Mouse (Mus musculus) megakaryocyte, adult 5-6 weeks (primary cell): ENCODE measurements around the gene Dock1. TPM values are rescaled to one million over a fixed set of nuclear protein-coding genes. Genes with fewer than 3 reads are reported as not detected.
A peak's percentile ranks its signal among the peaks of the same experiment; 100 is the strongest.

Experiments
- ATAC-seq: 2 replicates; pipeline ENCODE4 v1.8.0; 2016; ENCODE audit warnings: mild to moderate bottlenecking, inconsistent platforms; ENCODE audit not compliant: poor library complexity, severe bottlenecking
- total RNA-seq, 2 experiments: library from RNA; stranded (forward) in 1 of 2; stranded (reverse) in 1 of 2; fragments of 153-499, 151-499 nt in 1 of 2; fragments of 221-1000, 200-1000 nt in 1 of 2; gene quantifications; 2 replicates each; pipeline versions ENCODE4 v1.2.3 to v1.2.4; 2015 to 2017

Gene Dock1
- total RNA-seq, 2 experiments from 2014 or later = 19.6 to 29.0 TPM

- no peak for ATAC-seq
Measured at GRCm38 (mm10) chr7:134818471-134818870, 148.0 kb downstream of the Dock1 start.

- no peak for ATAC-seq
Measured at GRCm38 (mm10) chr7:134821264-134821663, 150.8 kb downstream of the Dock1 start.

DNA sequence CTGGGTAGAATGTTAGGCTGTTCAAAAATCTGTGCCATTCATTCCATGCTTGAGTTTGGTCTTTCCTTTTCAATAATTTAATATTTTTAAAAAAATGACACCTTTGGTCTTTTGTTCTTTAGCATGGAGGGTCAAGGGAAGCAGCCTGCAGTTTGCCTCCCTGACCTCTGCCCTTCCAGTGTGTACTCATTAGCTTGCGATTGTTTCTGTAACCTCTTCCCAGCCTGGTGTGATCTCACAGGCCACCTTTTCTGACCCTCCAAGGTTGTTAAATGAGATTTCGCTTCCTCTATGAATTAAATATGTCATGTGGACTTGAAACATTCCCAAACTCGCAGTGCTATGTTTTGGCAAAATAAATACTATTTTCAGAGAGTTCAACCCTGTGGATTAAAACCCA, 151.6 kb downstream of the Dock1 start:
- ATAC-seq = no peak

- no peak for ATAC-seq
Measured at GRCm38 (mm10) chr7:134823891-134824290, 153.4 kb downstream of the Dock1 start.

DNA sequence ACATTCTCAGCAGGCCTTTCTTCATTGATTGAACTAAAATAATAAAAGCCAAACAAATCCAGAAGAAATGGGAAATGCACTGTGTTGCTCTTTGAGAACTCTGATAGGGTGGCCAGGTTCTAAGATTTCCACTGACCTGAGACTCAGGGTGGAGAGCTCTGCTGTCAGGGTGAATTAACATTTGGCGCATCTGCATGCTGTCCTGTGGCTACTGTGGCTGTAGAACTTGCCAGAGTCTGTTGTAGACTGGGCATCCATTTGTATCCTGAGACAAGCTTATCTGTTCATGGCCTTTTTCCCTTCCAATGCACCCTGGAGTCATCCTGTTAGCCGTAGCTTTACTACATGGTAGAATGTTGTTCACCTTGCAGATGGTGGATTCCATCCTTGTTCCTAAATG, 169.6 kb downstream of the Dock1 start:
- ATAC-seq = no peak

- ATAC-seq = no peak
Measured at GRCm38 (mm10) chr7:134842751-134843150, 172.3 kb downstream of the Dock1 start.

- no peak for ATAC-seq
Measured at GRCm38 (mm10) chr7:134862000-134862399, 191.5 kb downstream of the Dock1 start.

GRCm38 (mm10) chr7:134864175-134864574, 193.7 kb downstream of the Dock1 start:
- no peak for ATAC-seq

- no peak for ATAC-seq
Measured at GRCm38 (mm10) chr7:134872511-134872910, 202.1 kb downstream of the Dock1 start.

- no peak for ATAC-seq
Measured at GRCm38 (mm10) chr7:134872981-134873380, 202.5 kb downstream of the Dock1 start.

DNA sequence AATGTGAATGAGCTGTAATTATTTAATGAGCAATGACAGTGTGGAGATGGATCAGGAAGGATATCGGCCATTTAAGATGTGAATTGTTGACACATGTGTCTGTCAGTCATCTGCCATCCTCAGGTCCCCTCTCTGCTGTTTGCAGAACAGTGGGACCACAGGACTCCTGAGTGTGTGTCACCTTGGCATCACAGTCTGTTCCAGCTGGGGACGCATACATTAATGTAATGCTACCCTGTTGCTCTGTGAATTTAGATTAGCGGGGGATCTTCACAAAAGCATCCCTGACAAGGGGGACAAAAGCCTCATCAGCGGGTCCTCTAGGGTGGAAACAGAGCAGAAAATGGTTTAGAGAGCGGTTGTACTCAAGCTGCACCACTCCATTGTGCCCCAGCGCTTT, 208.5 kb downstream of the Dock1 start:
- ATAC-seq = no peak

DNA sequence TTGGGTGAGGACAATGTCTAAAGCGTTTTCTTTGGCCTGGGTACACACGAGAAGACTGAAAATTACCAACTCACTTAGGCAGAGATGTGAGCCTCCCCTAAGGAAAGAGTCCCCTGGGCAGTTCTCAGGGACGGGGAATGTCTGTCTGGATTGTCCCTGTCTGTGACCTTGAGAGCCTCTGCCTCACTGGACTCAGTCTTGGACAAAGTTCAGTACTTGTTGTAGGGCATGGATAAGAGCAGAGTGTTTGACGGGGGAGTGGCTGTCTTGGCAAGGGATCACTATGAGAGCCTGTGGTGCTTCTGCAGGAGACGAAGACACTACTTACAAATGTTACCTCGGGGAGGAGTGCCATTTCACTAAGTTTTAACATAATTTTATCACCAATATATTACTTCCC, 210.0 kb downstream of the Dock1 start:
- ATAC-seq = no peak

GRCm38 (mm10) chr7:134883516-134883915, 213.1 kb downstream of the Dock1 start:
- no peak for ATAC-seq

DNA sequence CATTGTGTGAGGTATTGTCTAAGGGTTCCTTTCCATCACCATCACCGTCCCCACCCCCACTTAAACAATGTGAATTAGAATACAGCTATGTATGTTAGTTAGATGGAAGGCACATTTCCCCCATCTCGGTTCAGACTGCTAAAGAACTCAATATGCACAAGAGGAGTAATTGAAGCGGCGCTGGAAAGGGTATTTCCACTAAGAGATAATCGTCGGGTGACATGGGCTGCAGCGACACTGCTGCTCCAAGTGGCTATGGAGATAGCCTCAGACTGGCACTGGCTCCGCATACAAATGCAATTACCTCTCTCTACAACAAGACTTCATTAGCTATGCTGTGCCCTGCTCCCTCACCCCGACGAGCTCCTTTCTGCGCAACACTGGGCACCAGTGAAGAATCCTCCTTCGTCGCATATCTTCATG, 222.0 kb downstream of the Dock1 start:
- ATAC-seq = no peak

DNA sequence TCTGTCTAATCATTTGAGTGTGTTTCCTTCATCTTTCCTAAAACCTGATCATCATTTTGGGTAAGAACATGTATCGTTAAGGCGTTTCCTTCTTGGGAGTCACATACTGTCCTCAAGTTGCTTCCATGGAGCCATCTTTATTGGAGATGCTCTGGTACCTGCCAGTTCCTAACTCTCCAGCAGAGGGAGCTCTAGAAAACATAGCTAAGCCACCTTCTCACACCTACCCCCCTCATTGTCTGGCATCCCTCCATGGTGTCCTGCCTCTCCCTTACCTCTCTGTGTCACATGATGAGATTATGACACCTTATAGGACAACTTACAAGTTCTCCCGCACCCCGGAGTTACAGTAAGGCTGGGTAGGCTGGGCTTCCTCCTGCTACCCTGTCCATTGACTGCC, 222.5 kb downstream of the Dock1 start:
- peak; percentile 52 for ATAC-seq

DNA sequence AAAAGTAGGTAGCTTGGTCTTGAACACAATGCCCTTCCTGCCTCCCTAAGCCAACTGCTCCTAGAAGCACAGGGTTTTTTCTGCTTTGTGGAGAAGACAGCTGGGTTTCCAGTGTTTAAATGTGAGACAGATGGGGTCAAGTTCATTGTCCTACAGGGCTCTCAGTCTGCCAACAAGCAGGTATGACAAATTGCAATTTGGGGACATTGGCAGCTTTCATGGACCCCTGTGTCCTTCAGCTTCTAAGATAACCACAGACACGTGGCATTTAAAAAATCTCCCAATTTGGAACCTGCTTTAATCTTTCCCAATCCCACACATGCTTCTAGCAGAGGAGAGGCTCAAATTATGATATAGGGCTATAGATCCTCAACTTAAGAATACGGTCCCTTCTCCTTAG, 224.2 kb downstream of the Dock1 start:
- ATAC-seq = no peak

- ATAC-seq = no peak
Measured at GRCm38 (mm10) chr7:134899462-134899861, 229.0 kb downstream of the Dock1 start.

- no peak for ATAC-seq
Measured at GRCm38 (mm10) chr7:134901992-134902391, 231.5 kb downstream of the Dock1 start.

GRCm38 (mm10) chr7:134931886-134932285, 261.4 kb downstream of the Dock1 start:
- ATAC-seq = no peak

DNA sequence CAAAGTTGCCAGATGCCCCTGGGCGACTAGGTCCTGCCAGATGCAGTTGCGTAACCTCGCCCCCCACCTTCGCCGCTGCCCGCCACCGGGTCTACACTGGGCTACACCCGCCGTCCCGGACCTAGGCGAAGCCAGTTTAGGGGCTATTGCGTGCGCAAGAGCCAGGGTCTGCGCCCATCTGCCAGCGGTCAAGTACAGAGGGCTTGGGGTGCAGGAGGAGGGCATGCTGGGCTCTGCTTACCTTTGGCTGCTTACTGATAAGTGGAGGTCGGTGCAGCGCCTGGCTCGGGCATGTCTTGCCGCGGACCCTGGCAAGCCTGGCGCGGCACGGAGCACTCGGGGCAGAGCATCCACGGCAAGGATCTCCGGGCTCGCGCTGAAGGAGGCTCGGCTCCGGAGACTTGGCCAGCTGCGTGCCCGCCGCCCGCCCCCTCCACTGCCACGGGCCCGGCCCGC, 267.0 kb downstream of the Dock1 start:
- ATAC-seq = no peak

GRCm38 (mm10) chr7:134937927-134938609, 267.6 kb downstream of the Dock1 start, which contains the start of gene Fam196a:
TSS of gene Fam196a (minus strand) at chr7:134938430.
- no peak for ATAC-seq

- ATAC-seq = no peak
Measured at GRCm38 (mm10) chr7:134941891-134942290, 271.4 kb downstream of the Dock1 start.

DNA sequence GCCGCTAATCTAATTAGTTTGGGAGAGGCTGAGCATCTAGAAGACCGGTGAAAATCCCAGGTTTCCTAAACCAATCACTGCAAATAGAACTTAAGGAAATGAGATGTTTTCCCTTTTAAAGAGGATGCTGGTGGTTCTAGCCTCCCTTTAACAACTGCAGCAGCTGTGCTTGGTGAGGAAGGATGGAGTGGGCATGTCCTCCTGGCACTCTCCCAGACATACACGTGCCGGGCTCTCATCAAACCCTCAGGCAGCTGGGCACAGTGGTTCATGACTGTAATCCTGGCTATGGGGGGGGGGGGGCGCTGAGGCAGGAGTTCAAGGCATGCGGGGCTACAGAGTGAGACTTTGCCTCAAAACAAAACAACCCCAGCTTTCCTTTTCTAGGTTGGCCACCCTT, 272.6 kb downstream of the Dock1 start:
- no peak for ATAC-seq
